ENCODE assay signal across 8 mouse cellular contexts in the genomic region with DNA sequence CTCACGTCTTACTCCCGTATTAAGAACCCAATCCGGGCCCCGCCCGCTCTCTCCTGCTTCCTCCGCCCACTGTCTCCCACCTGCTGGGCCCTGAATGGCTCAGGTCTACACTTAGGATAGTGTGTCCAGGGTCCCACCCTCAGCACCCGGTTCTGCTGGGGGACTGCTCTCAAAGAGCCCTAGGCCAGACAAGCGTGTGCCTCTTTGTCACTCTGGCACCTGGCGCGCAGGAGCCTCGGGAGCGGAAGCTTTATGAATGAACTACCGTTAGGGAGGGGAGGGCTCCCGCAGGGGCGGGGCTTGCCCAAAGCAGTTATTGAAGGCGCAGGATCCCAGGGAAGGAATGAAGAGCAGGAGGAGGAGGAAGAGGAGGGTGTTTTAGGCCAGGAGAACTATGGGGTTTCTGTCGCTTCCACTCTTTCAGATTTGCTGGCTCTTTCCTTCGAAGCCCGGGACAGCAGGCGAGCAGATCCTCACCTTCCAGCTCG. TPM values are rescaled to one million over a fixed set of nuclear protein-coding genes. Genes with fewer than 3 reads are reported as not detected.
DNase-seq lines count a peak whose midpoint lies in the region; ATAC-seq and TF ChIP-seq lines count a peak whose summit lies in the region.

No protein-coding gene starts in this region.

- H3K4me1 ChIP-seq in lung, embryonic 14.5 days (ENCODE audit: insufficient read depth) = peaks cover 6% of the 10 kb centered on the region

- H3K4me2 ChIP-seq in lung, embryonic 14.5 days = peak overlapping the region; percentile 94

- peak; percentile 43 to 51 for DNase-seq in CD8-positive naive resting alpha-beta T cell, adult 2 months (ENCODE audit: low read depth in 2 of 2, low spot score in 2 of 2)
- DNase-seq in brain, adult 2 months (ENCODE audit: low read depth, low spot score) = peak; percentile 83
- peak; percentile 58 to 62 for DNase-seq in heart, postnatal 10 days
- peak; percentile 55 to 56 for DNase-seq in layer of hippocampus, adult 18-20 months (ENCODE audit: low spot score in 2 of 2)
- peak; percentile 81 for DNase-seq in lung, embryonic 14.5 days
- DNase-seq in testis, postnatal 14 days (ENCODE audit: low spot score) = peak; percentile 74

- H3K9ac ChIP-seq in lung, embryonic 14.5 days = peak overlapping the region; percentile 93

- peaks cover 42% of the 10 kb centered on the region for H3K36me3 ChIP-seq in lung, embryonic 14.5 days (ENCODE audit: insufficient read depth)

- no peaks in the 10 kb centered on the region for H3K9me3 ChIP-seq in lung, embryonic 14.5 days (ENCODE audit: low read depth, low read length)

- H3K27ac ChIP-seq in lung, embryonic 14.5 days (ENCODE audit: low read depth) = peak overlapping the region; percentile 94

- no peaks in the 10 kb centered on the region for H3K27me3 ChIP-seq in lung, embryonic 14.5 days (ENCODE audit: insufficient read depth, low read length)

- intact Hi-C loops in heart, postnatal 10 days (cut with DNase I) = no loop called here

- peak overlapping the region; percentile 88 for H3K4me3 ChIP-seq in lung, embryonic 14.5 days (ENCODE audit: low read depth, low read length)

- ATAC-seq in erythroid progenitor cell, adult 5-6 weeks (replicated peaks; ENCODE audit: low FRiP score, poor library complexity, severe bottlenecking) = peak; percentile 48
- peak; percentile 51 for ATAC-seq in lung, embryonic 14.5 days (ENCODE audit: insufficient read depth)
- ATAC-seq in neutrophil, adult 5-6 weeks (ENCODE audit: extremely low read depth, insufficient number of reproducible peaks, low FRiP score, poor library complexity, severe bottlenecking) = peak; percentile 44; the same call in 1 of the 2 replicates

- WGBS in lung, embryonic 14.5 days = under 1% methylated on average over 21 of the region's 21 CpGs

- no peak for TF ChIP-seq CTCF in lung, embryonic 14.5 days (IDR thresholded peaks at IDR 0.05; ENCODE audit: low read depth)

RNA-seq across cellular contexts. Expression of a gene that starts 21.2 kb away (rescaled TPM):
- total RNA-seq in erythroid progenitor cell, adult 5-6 weeks (2015; ENCODE audit: low replicate concordance) = 1.7 and 2.9 TPM in 2 replicates
- 3.0 and 3.7 TPM in 2 replicates for total RNA-seq in erythroid progenitor cell, adult 5-6 weeks (2017; ENCODE audit: low replicate concordance)
- 10 to 100 TPM; 21.9 to 25.1 TPM for total RNA-seq in heart, postnatal 10 days (2021)
- 1 to 10 TPM; 6.5 to 6.6 TPM for total RNA-seq in layer of hippocampus, adult 18-20 months (2021)
- polyA plus RNA-seq in lung, embryonic 14.5 days (2014; fragmentation: Nextera tagmentation; extraction: Ambion mirVana) = 27.6 and 30.9 TPM in 2 replicates
- total RNA-seq in neutrophil, adult 5-6 weeks (2017) = 9.2 and 14.0 TPM in 2 replicates

RNA-seq across cellular contexts. Expression of a gene that starts 33.1 kb away (rescaled TPM):
- not detected in 2 replicates for total RNA-seq in erythroid progenitor cell, adult 5-6 weeks (2015; ENCODE audit: low replicate concordance)
- not detected in 2 replicates for total RNA-seq in erythroid progenitor cell, adult 5-6 weeks (2017; ENCODE audit: low replicate concordance)
- 1 to 10 TPM; 6.0 to 6.5 TPM for total RNA-seq in heart, postnatal 10 days (2021)
- 1 to 10 TPM; 2.4 to 2.5 TPM for total RNA-seq in layer of hippocampus, adult 18-20 months (2021)
- 7.7 and 8.7 TPM in 2 replicates for polyA plus RNA-seq in lung, embryonic 14.5 days (2014; fragmentation: Nextera tagmentation; extraction: Ambion mirVana)
- 2.7 and 4.4 TPM in 2 replicates for total RNA-seq in neutrophil, adult 5-6 weeks (2017)

RNA-seq across cellular contexts. Expression of a gene that starts 36.0 kb away (rescaled TPM):
- total RNA-seq in erythroid progenitor cell, adult 5-6 weeks (2015; ENCODE audit: low replicate concordance) = 0.72 and 0.84 TPM in 2 replicates
- 0.13 and 1.3 TPM in 2 replicates for total RNA-seq in erythroid progenitor cell, adult 5-6 weeks (2017; ENCODE audit: low replicate concordance)
- under 1 TPM; 0.19 to 0.64 TPM for total RNA-seq in heart, postnatal 10 days (2021)
- total RNA-seq in layer of hippocampus, adult 18-20 months (2021) = under 1 TPM; 0.79 to 0.92 TPM
- 0.12 and 0.50 TPM in 2 replicates for polyA plus RNA-seq in lung, embryonic 14.5 days (2014; fragmentation: Nextera tagmentation; extraction: Ambion mirVana)
- total RNA-seq in neutrophil, adult 5-6 weeks (2017) = 146 and 152 TPM in 2 replicates

RNA-seq across cellular contexts. Expression of a gene that starts 54.4 kb away (rescaled TPM):
- not detected in 2 replicates for total RNA-seq in erythroid progenitor cell, adult 5-6 weeks (2015; ENCODE audit: low replicate concordance)
- 0.13 and 6.4 TPM in 2 replicates for total RNA-seq in erythroid progenitor cell, adult 5-6 weeks (2017; ENCODE audit: low replicate concordance)
- total RNA-seq in heart, postnatal 10 days (2021) = 10 to 100 TPM; 39.8 to 41.8 TPM
- total RNA-seq in layer of hippocampus, adult 18-20 months (2021) = 100 to 1,000 TPM; 359 to 367 TPM
- 87.3 and 97.4 TPM in 2 replicates for polyA plus RNA-seq in lung, embryonic 14.5 days (2014; fragmentation: Nextera tagmentation; extraction: Ambion mirVana)
- 6.3 and 6.9 TPM in 2 replicates for total RNA-seq in neutrophil, adult 5-6 weeks (2017)

RNA-seq across cellular contexts. Expression of a gene that starts 55.5 kb away (rescaled TPM):
- 2.5 and 3.4 TPM in 2 replicates for total RNA-seq in erythroid progenitor cell, adult 5-6 weeks (2015; ENCODE audit: low replicate concordance)
- total RNA-seq in erythroid progenitor cell, adult 5-6 weeks (2017; ENCODE audit: low replicate concordance) = 2.3 and 3.2 TPM in 2 replicates
- total RNA-seq in heart, postnatal 10 days (2021) = 10 to 100 TPM; 11.5 to 13.3 TPM
- total RNA-seq in layer of hippocampus, adult 18-20 months (2021) = 10 to 100 TPM; 24.9 TPM
- 11.5 and 11.7 TPM in 2 replicates for polyA plus RNA-seq in lung, embryonic 14.5 days (2014; fragmentation: Nextera tagmentation; extraction: Ambion mirVana)
- 10.4 and 11.2 TPM in 2 replicates for total RNA-seq in neutrophil, adult 5-6 weeks (2017)

Comparison
In these comparisons a context has a peak if more than half of its experiments do, and no peak if none do; other contexts are left out.
1. Peak in every context shown above with its lines: DNase-seq, ATAC-seq, H3K4me3 ChIP-seq and H3K27ac ChIP-seq.
2. RNA of a gene that starts 36.0 kb away (total RNA-seq): 146 to 152 TPM in neutrophil, adult 5-6 weeks; 0.13 to 1.3 TPM in erythroid progenitor cell, adult 5-6 weeks, 0.79 to 0.92 TPM in layer of hippocampus, adult 18-20 months and 0.19 to 0.64 TPM in heart, postnatal 10 days; every median in the first group is over 10 times any median in the second.